Mouse (Mus musculus): ENCODE results near the gene Msn.

DNA sequence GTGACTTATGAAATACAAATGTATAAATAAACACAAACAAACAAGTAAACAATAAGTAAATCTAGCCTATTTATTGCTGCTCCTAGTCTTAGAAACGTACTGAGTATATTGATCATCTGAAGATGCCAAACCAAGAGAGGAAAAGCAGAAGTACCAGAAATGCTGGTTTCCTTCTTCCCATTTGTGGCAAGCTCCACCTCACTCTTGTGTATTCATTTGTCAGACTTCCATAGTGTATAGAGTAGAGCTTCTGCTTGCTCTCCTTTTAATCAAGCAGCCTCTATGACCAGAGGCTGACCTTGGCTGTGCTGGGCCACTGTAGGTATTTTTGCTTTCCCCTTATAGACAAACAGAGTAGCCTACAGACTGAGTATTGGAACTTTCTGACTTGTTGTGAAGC, 21.5 kb downstream of the Msn start:
- no peak for TF ChIP-seq POLR2A (IDR thresholded peaks at IDR 0.05; ENCODE audit: low read depth, low read length)
- TF ChIP-seq CTCF (IDR thresholded peaks at IDR 0.05; ENCODE audit: extremely low read depth, insufficient read depth, insufficient read length, insufficient replicate concordance), result no peak

Data from spleen, adult 2 months (tissue).